Mouse (Mus musculus) liver, postnatal 0 days (tissue): Measurements from ENCODE around the gene Bcl2l13.
A peak's percentile ranks its signal among the peaks of the same experiment; 100 is the strongest.

ENCODE experiments used
- CTCF ChIP-seq: sonication (generic); IDR thresholded peaks from 2 replicates; pipeline ENCODE4 v1.5.1; 2016; ENCODE audit warnings: antibody characterized with exemption, low read depth
- EP300 ChIP-seq: IDR thresholded peaks from 2 replicates; pipeline ENCODE4 v1.6.1; 2016; ENCODE audit warnings: antibody characterized with exemption, low read depth, mild to moderate bottlenecking

GRCm38 (mm10) chr6:120914911-120915648, 79.1 kb downstream of the Bcl2l13 start:
- TF ChIP-seq CTCF (peak; percentile 73), EP300 (no peak; the same call in 1 of the 2 replicates)
